Mouse (Mus musculus): ENCODE data around the gene Tpbpb. TPM values are rescaled to one million over a fixed set of nuclear protein-coding genes. Genes with fewer than 3 reads are reported as not detected.

Gene Tpbpb
- not detected for polyA plus RNA-seq (2014; fragmentation: Illumina TruSeq; extraction: RNeasy Lipid Tissue Mini Kit (QIAGEN cat#74804); ENCODE audit: low read depth, low replicate concordance)

DNA sequence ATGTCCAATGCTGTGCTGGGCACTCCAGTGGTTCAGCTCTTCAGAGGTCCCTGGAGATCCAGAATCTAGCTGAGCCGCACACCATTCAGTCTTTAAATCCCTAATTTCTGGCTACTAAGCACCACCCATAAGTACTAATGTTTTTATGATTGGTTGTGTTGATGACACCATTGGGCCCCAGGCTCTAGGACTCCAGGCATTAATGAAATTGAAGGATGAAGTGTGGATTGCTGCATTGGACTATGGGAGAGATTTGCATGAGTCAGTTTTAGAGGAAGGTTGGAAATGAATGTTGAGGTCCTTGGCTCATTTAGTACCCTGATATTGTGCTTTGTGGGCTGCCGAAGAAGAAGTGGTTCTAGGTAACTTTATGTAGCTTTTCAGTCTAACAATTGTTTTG is at the start of gene Tpbpb:
Gene Tpbpb (minus strand): TSS at position 101 of the 400 bp plus-strand sequence.

GRCm38 (mm10) chr13:60941884-60942283 is 37.2 kb upstream of the Tpbpb start, which contains the start of gene Tpbpa:
TSS of gene Tpbpa (minus strand) at chr13:60941984.

DNA sequence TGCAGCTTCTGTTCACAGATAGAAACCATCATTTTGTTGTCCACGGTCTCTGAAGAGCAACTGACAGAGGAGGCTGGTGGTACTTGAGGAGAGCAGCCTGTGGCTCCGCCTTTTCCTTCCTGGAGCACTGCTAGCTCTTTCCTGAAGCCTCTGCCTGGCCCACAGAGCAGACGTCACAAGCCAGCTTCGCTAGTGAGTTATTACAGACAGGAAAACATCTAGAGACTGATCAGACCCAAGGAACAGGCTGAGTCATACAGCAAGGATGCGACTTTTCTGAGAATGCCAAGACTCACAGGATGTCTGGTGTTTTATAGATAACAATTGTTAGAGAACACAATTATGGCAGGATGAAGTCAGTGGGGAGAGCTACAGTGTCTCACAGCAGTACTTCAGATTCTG is 31.8 kb upstream of the Tpbpb start, which contains the start of the genes Gm49391 and Ctla2a:
Gene Gm49391 (minus strand): TSS at position 72 of the 402 bp plus-strand sequence.
Gene Ctla2a (minus strand): TSS at position 126 of the 402 bp plus-strand sequence.

DNA sequence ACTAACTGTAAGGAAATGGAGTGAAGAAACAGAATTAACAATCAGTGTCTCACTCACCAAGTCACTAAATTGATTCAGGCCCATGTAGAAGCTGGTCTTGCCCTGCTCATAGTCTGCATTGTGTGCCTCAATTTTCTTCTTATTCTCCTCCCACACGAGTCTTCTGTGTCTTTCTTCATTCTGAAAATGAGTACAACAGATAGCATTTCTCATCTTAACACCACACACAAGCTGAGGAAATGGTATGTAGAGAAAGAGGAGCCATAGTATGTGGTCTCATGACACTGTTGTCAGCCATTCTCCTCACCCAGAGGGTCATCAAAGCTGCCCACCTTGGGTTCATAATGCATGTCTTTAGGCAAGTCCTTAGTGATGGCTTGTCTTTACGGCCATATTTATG is 30.8 kb upstream of the Tpbpb start, which contains the start of gene Gm49393:
Gene Gm49393 (minus strand): TSS at position 101 of the 400 bp plus-strand sequence.

DNA sequence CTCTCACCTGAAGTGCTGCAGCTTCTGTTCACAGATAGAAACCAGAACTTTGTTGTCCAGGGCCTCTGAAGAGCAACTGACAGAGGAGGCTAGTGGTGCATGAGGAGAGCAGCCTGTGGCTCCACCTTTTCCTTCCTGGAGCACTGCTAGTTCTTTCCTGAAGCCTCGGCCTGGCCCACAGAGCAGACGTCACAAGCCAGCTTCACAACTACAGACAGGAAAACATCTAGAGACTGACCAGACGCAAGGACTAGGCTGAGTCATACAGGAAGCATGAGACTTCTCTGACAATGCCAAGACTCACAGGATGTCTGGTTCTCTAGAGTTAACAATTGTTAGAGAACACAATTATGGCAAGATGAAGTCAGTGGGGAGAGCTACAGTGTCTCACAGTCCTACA is 7.4 kb downstream of the Tpbpb start, which contains the start of gene Ctla2b:
Gene Ctla2b (minus strand): TSS at position 120 of the 400 bp plus-strand sequence.

DNA sequence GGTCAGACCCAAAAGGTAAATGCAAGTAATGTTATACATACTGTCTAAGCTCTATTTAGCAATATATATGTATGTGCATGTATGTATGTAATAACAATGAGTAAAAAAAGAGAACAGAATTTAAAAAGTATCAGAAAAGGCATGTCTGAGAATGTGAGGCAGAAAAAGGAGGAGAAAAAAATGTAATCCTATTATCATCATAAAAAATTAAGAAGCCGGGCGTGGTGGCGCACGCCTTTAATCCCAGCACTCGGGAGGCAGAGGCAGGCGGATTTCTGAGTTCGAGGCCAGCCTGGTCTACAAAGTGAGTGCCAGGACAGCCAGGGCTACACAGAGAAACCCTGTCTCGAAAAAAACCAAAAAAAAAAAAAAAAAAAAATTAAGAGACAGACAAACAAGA is 7.9 kb downstream of the Tpbpb start, which contains the start of gene Gm49392:
Gene Gm49392 (minus strand): TSS at position 101 of the 400 bp plus-strand sequence.

DNA sequence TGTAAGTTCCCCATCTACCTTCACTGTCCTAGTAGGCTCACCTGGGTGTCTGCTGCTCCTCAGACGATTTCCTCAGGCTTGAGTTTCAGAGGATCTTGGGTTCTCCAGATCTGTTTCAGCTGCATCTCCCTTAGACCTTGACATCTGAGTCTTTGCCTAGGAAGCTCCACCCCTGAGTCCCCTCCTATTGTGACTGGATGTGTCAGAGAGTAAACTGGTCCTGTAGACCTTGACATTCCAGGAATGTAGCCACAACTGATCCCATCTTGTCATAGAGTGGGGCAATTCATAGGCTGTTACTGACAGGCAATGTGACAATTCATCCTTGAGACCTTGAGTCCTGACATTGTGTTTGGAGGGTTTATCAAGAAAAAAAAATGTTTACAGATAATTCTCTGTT is 40.4 kb downstream of the Tpbpb start, which contains the start of gene 4930486L24Rik:
Gene 4930486L24Rik (minus strand): TSS at position 195 of the 400 bp plus-strand sequence.

Other genes starting within 250 kb of the Tpbpb start
- gene BC051665, start 118.5 kb downstream of the Tpbpb start, polyA plus RNA-seq (2014; fragmentation: Illumina TruSeq; extraction: RNeasy Lipid Tissue Mini Kit (QIAGEN cat#74804); ENCODE audit: low read depth, low replicate concordance) = not detected
- not detected for gene Ctsll3, start 102.0 kb downstream of the Tpbpb start, polyA plus RNA-seq (2014; fragmentation: Illumina TruSeq; extraction: RNeasy Lipid Tissue Mini Kit (QIAGEN cat#74804); ENCODE audit: low read depth, low replicate concordance)
- gene 4930486L24Rik, start 40.4 kb downstream of the Tpbpb start, polyA plus RNA-seq (2014; fragmentation: Illumina TruSeq; extraction: RNeasy Lipid Tissue Mini Kit (QIAGEN cat#74804); ENCODE audit: low read depth, low replicate concordance) = 1.4 TPM
- gene Gm49392, start 8.0 kb downstream of the Tpbpb start, polyA plus RNA-seq (2014; fragmentation: Illumina TruSeq; extraction: RNeasy Lipid Tissue Mini Kit (QIAGEN cat#74804); ENCODE audit: low read depth, low replicate concordance) = not detected
- 0.55 TPM for gene Ctla2b, start 7.4 kb downstream of the Tpbpb start, polyA plus RNA-seq (2014; fragmentation: Illumina TruSeq; extraction: RNeasy Lipid Tissue Mini Kit (QIAGEN cat#74804); ENCODE audit: low read depth, low replicate concordance)
- gene Gm49393, start 30.7 kb upstream of the Tpbpb start, polyA plus RNA-seq (2014; fragmentation: Illumina TruSeq; extraction: RNeasy Lipid Tissue Mini Kit (QIAGEN cat#74804); ENCODE audit: low read depth, low replicate concordance) = 3.8 TPM
- gene Gm49391, start 31.7 kb upstream of the Tpbpb start, polyA plus RNA-seq (2014; fragmentation: Illumina TruSeq; extraction: RNeasy Lipid Tissue Mini Kit (QIAGEN cat#74804); ENCODE audit: low read depth, low replicate concordance) = 1.3 TPM
- gene Ctla2a, start 31.7 kb upstream of the Tpbpb start, polyA plus RNA-seq (2014; fragmentation: Illumina TruSeq; extraction: RNeasy Lipid Tissue Mini Kit (QIAGEN cat#74804); ENCODE audit: low read depth, low replicate concordance) = 1.8 TPM
- not detected for gene Tpbpa, start 37.1 kb upstream of the Tpbpb start, polyA plus RNA-seq (2014; fragmentation: Illumina TruSeq; extraction: RNeasy Lipid Tissue Mini Kit (QIAGEN cat#74804); ENCODE audit: low read depth, low replicate concordance)
- not detected for gene Ctsj, start 101.1 kb upstream of the Tpbpb start, polyA plus RNA-seq (2014; fragmentation: Illumina TruSeq; extraction: RNeasy Lipid Tissue Mini Kit (QIAGEN cat#74804); ENCODE audit: low read depth, low replicate concordance)
- gene Ctsq, start 135.8 kb upstream of the Tpbpb start, polyA plus RNA-seq (2014; fragmentation: Illumina TruSeq; extraction: RNeasy Lipid Tissue Mini Kit (QIAGEN cat#74804); ENCODE audit: low read depth, low replicate concordance) = not detected